Mouse (Mus musculus) gastrocnemius, postnatal 4 days (tissue): ENCODE data around the gene Ap1b1. TPM values are rescaled to one million over a fixed set of nuclear protein-coding genes. Genes with fewer than 3 reads are reported as not detected.
A peak's percentile ranks its signal among the peaks of the same experiment; 100 is the strongest.

Source experiments
- DNase-seq, 2 experiments: peaks; one replicate each; pipeline ENCODE4 v3.0.0; 2021 to 2022; ENCODE audit warnings: low spot score in 2 of 2, mixed read lengths in 2 of 2
- long read RNA-seq, 2 experiments: library from polyadenylated mRNA; stranded (forward); transcript quantifications; one replicate each; pipeline ENCODE4 v2.0.0; 2021
- total RNA-seq, 2 experiments: library from RNA; stranded (reverse); gene quantifications; 2 replicates each; pipeline ENCODE4 v1.2.3; 2021

Gene Ap1b1
- 10 to 100 TPM; 46.5 to 58.0 TPM for total RNA-seq
- long read RNA-seq, experiment 1, full-length matches to known transcripts, result 27 of 50 reads
- long read RNA-seq, experiment 1, partial matches to known transcripts, result 18 of 50 reads
- long read RNA-seq, experiment 1, other reads (novel, unspliced or antisense), result 5 of 50 reads
- long read RNA-seq, experiment 2, full-length matches to known transcripts, result 24 of 56 reads
- long read RNA-seq, experiment 2, partial matches to known transcripts, result 25 of 56 reads
- long read RNA-seq, experiment 2, other reads (novel, unspliced or antisense), result 7 of 56 reads

DNA sequence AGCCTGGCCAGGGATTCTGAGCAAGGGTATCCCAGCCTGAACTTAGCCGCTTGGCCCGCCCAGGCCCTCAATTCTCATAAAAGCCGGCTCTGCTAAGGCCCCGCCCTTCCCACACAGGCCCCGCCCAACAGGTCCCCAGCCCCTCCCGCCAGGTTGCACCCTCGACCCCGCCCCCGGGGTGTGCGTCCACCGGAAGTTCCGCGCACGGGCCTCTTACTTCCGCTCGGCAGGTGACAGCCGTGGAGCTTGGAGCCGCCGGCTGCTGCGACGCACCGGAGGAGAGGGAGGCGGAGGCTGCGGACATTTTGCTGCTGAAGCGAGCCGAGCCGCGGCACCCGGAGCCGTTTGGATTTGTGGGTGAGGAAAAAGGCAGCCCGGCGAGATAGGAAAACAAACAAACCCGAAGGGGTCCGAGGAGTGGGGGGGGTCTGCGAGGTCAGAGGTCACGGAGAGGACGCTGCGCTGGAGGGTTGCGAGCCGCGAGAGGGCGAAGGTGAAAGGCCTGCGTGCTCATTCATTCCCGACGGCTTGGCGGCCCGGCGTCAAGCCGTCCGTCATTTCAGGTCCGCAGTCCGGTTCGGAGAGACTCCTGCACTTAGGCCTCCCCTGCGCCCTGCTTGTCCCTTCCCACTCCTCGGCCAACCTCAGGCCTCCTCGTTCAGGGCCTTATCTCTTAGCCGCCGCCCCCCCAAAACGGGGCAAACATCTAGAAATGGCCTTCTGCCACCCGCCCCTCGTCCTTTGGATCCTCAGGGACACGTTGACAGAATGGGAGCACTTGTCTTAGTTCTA, at the start of gene Ap1b1:
Ap1b1 (plus strand) TSS at position 130 of the 792 bp plus-strand sequence.
- DNase-seq, result peak; percentile 72 to 88

- no peak for DNase-seq
Measured at GRCm38 (mm10) chr11:4946530-4946929, 40.1 kb upstream of the Ap1b1 start.

GRCm38 (mm10) chr11:4946947-4947812, 39.4 kb upstream of the Ap1b1 start:
- DNase-seq, result peak in 1 of 2 experiments; percentile 25

- no peak for DNase-seq
Measured at GRCm38 (mm10) chr11:4947813-4948174, 38.8 kb upstream of the Ap1b1 start, which contains the start of gene Nefh. Gene Nefh (minus strand): TSS chr11:4948064.

GRCm38 (mm10) chr11:4948792-4949191, 37.8 kb upstream of the Ap1b1 start:
- DNase-seq, result no peak

GRCm38 (mm10) chr11:4949256-4950044, 37.2 kb upstream of the Ap1b1 start:
- peak in 1 of 2 experiments; percentile 66 for DNase-seq

DNA sequence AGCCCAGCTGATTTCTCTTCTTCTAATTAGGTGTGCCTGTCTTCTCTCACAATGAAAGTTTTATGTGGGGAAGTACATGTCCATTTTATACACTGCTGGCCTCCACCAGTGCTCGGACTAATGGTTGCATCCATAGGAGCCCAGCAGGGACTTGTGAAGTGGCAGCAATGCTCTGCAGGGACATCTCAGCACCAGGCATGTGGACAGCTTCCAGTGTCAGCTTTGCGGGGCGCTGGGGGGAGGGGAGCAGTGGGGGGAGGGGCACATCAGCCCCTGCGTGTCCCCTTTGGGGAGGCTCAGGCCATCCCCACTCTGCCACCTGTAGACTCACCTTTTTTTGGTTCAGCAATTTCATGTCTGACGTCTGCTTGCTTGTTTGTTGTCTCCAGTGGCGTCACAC, 33.2 kb upstream of the Ap1b1 start:
- no peak for DNase-seq

DNA sequence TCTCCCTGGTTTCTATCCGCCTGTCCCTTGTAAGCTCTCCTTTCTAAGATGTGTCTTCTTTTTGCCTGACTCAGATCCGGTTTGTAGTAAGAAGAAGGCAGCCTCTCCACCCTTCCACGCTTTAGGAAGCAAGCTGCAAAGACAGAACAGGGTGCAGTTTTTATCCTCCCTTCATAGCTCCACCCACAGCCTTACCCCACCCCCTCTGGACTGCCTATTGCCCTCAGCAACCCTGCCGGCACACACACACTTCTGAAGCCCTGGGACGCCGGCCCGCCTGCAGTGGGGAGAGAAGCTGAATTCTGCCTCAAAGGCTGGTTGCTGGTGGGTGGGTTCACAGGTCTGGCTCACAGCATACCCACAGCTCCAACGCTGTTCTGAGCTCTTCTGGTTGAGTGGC, 32.7 kb upstream of the Ap1b1 start:
- DNase-seq, result no peak

- DNase-seq, result no peak
Measured at GRCm38 (mm10) chr11:4963099-4963808, 23.4 kb upstream of the Ap1b1 start.

GRCm38 (mm10) chr11:4966325-4966724, 20.3 kb upstream of the Ap1b1 start:
- DNase-seq, result no peak

DNA sequence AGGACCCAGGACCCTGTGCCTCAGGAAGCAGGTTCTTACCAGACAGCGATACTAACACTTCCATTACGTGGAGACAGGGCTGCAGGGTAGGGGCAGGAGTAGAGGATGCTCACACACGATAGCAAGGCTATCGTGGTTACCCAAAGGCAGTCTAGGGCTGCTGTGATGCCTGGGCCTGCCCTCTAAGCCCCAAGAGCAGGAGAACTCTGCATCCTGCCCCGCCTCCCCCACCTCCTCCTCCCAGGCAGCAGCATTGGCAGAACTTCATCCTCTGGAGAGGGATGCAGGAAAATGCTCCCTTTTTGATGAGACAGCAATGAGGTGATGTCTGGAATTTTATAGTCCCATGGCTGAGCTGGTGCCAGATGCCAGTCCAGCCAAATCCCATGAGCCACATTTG, 19.7 kb upstream of the Ap1b1 start:
- DNase-seq, result no peak

DNA sequence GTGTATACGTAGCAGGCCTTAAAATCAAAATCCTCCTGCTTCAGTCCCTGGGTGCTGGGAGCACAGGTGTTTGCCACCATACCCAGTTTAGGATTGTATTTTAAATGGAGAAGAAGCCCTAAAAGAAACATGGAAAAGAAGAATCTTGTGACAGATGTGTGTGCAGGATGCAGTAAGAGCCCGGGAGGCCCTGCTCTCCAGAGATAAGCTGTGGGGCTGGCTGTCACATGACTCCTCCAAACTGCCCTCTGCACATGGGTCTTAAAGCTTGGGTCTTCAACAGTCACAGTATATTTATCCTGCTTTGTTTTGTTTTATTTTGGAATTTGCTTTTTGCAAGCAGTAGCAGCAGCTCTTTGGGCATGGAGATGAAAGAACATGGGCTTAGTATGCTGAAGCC, 19.1 kb upstream of the Ap1b1 start:
- no peak for DNase-seq

GRCm38 (mm10) chr11:4968376-4968775, 18.2 kb upstream of the Ap1b1 start:
- DNase-seq, result peak in 1 of 2 experiments; percentile 39

- DNase-seq, result peak in 1 of 2 experiments; percentile 39
Measured at GRCm38 (mm10) chr11:4972967-4973870, 13.4 kb upstream of the Ap1b1 start.

GRCm38 (mm10) chr11:4973871-4974256, 12.8 kb upstream of the Ap1b1 start:
- DNase-seq, result no peak

DNA sequence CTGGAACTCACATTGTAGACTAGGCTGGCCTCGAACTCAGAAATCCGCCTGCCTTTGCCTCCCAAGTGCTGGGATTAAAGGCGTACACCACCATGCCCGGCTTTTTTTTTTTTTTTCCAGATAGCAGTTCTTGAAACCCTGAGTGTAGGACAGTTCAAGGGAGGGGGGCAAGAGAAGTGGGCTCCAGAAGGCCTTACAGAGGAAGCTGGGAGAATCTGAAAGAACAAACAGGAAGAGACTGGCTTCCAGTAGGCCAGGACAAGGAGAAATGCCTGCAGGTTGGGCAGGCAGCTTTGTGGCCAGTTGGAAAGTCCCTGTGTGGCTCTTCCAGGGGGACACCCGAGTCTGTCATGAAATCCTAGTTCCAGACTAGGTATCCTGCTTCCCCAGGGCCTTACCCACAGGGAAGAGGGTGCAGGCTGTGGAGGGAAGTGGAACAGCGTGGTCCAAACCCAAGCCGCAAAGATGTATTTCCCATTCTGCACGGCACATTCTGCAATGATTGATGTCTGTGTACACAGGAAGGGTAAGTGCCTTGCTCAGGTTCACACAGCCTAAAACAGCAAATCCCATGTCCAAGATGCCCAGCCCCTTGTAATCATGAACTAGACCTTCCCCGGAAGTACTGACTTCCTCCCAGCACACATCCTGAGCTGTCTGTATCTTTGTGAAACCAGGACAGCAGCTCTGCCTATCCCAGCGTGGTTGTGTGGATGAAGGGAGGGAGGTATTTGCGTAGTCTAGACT, 12.1 kb upstream of the Ap1b1 start:
- no peak for DNase-seq

- peak; percentile 37 to 70 for DNase-seq
Measured at GRCm38 (mm10) chr11:4975623-4976022, 11.0 kb upstream of the Ap1b1 start.

DNA sequence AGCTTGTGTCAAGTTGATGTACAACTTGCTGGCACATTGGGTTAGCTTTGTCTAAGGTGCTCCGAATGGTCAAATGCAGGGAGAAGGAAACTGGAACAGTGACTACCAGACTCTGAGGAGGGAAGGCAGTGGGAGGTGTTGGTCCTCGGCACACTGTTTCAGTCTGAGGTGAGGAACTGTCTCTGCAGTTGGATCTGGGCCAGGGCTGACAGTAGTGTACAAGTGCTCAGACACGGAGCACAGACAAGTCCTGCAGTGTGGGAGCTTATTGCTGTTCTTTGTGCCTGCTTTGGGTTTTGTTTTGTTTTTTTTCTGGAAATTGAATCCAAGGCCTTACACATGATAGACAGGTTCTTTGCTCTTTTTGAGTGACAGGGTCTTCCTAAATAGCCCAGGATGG, 3.6 kb upstream of the Ap1b1 start:
- no peak for DNase-seq
